Mouse (Mus musculus): Measurements from ENCODE around the gene Atp8a1. TPM values are rescaled to one million over a fixed set of nuclear protein-coding genes. Genes with fewer than 3 reads are reported as not detected.

The Atp8a1 gene
- total RNA-seq, 2 experiments from 2014 or later, result 47.1 to 62.3 TPM

DNA sequence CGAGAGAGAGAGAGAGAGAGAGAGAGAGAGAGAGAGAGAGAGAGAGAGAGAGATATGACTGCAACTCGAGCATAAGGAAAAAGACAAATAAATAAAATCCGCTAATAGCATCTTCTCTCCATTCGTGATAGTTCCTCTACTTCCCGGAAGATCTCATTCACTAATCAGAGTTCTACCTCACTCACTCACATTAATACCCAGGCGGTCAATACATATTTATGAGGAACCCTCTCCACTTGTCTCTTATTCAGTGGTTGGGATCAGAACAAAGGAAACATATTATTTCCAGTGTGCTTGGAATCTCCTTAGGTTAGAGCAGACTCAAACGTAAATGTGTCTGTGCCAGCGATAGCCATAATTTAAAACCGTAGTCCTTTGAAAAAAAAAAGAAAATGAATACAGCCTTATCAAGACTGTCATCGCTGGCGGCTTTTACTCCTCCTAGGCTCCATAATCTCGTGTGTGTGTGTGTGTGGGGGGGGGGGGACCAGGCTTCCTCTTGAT is 1.3 kb upstream of the Atp8a1 start:
- intact Hi-C loops (cut with DNase I), result loop anchor here (5.0 kb wide), 1 partner anchor 71 kb away; no protein-coding TSS in a partner anchor
- Histone ChIP-seq H3K4me3 (peak overlapping the region; percentile 95), H3K27ac (peak overlapping the region; percentile 94)
- no peak for DNase-seq
- no peak for TF ChIP-seq CTCF (IDR thresholded peaks at IDR 0.05)

GRCm38 (mm10) chr5:67846361-67847224 is 641 bp downstream of the Atp8a1 start:
- intact Hi-C loops (cut with DNase I), result loop anchor here (5.0 kb wide), 1 partner anchor 69 kb away; no protein-coding TSS in a partner anchor
- DNase-seq, result peak; percentile 40
- peak; percentile 40 for TF ChIP-seq CTCF (IDR thresholded peaks at IDR 0.05)
- Histone ChIP-seq H3K4me3 (peak overlapping the region; percentile 95), H3K27ac (peak overlapping the region; percentile 94)

- H3K4me3 ChIP-seq, result peak overlapping the region; percentile 95
- TF ChIP-seq CTCF (IDR thresholded peaks at IDR 0.05), result no peak
- H3K27ac ChIP-seq, result peak overlapping the region; percentile 12; the same call in 1 of the 2 replicates
- no peak for DNase-seq
- intact Hi-C loops (cut with DNase I), result loop anchor here (5.0 kb wide), 1 partner anchor 68 kb away; no protein-coding TSS in a partner anchor
These were observed 2.0 kb downstream of the Atp8a1 start for GRCm38 (mm10) chr5:67845190-67845691.

DNA sequence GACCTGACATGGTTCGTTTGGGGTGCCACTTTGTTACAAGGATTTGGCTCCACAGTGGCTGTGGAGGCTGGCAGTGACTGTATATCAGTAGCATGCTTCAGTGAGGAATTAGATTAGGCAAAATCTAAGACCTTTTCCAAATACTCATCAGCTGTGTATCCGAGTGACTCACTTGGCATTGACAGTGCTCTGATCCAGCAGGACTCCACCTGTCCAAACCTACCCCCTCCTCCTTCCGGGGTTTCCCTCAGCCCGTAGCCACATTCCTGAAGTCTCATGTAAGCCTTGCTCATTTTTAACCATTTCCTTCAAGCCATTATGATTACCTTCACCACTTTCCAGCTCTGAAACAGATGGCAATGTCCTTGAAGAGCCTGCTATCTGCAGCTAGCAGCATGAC is 3.2 kb downstream of the Atp8a1 start:
- TF ChIP-seq CTCF (IDR thresholded peaks at IDR 0.05), result no peak
- intact Hi-C loops (cut with DNase I), result no loop called here
- H3K27ac ChIP-seq, result no peak overlapping the region
- H3K4me3 ChIP-seq, result no peak overlapping the region
- no peak for DNase-seq

DNA sequence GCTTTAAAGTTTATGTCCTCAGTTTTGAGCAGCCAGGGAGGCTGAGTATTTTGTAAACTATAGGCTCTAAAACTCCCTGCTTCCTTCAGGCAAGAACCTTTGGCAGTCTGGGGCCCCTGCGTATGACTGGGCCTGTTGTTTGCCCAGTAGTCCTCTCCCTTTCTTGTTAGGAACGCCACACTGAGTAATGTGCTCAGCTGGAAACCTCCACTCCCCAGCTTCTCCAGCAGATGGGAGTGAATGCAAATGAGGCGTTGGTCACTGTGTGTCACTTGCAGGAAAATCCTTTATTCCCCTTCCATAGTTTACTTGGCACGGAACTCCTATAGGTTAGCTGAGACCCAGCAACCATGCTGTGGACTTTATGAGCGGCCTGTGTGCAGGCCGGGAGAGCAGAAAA is 4.9 kb downstream of the Atp8a1 start:
- intact Hi-C loops (cut with DNase I), result no loop called here
- DNase-seq, result no peak
- no peak for TF ChIP-seq CTCF (IDR thresholded peaks at IDR 0.05)
- Histone ChIP-seq H3K27ac (peak overlapping the region; percentile 24; the same call in 1 of the 2 replicates), H3K4me3 (no peak overlapping the region)

DNA sequence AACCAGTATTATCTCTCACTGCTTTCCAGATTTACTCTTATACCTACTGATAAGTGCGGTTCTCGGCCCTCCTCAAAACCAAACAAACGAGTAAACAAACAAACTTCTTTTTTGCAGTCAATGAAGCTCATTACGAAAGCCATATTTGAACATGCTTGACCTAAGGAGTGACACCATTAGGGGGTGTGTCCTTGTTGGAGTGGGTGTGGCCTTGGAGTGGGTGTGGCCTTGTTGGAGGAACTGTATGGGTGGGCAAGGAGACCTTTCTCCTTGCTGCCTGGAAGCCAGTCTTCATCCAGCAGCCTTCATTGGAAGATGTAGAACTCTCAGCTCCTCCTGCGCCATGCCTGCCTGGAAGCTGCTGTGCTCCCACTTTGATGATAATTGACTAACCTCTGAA is 13.4 kb downstream of the Atp8a1 start:
- intact Hi-C loops (cut with DNase I), result no loop called here

GRCm38 (mm10) chr5:67831293-67832147 is 15.7 kb downstream of the Atp8a1 start:
- intact Hi-C loops (cut with DNase I), result no loop called here
- Histone ChIP-seq H3K27ac (no peak overlapping the region), H3K4me3 (no peak overlapping the region)
- no peak for DNase-seq
- TF ChIP-seq CTCF (IDR thresholded peaks at IDR 0.05), result no peak

More for the DNA sequence above, 13.4 kb downstream of the Atp8a1 start:
- TF ChIP-seq CTCF (IDR thresholded peaks at IDR 0.05), result no peak
- DNase-seq, result no peak
- Histone ChIP-seq H3K27ac (no peak overlapping the region), H3K4me3 (no peak overlapping the region)

- Histone ChIP-seq H3K4me3 (no peak overlapping the region), H3K27ac (peak overlapping the region; percentile 76)
- DNase-seq, result peak; percentile 36
- no peak for TF ChIP-seq CTCF (IDR thresholded peaks at IDR 0.05)
- intact Hi-C loops (cut with DNase I), result no loop called here
These were observed 18.9 kb downstream of the Atp8a1 start for GRCm38 (mm10) chr5:67828356-67828755.

DNA sequence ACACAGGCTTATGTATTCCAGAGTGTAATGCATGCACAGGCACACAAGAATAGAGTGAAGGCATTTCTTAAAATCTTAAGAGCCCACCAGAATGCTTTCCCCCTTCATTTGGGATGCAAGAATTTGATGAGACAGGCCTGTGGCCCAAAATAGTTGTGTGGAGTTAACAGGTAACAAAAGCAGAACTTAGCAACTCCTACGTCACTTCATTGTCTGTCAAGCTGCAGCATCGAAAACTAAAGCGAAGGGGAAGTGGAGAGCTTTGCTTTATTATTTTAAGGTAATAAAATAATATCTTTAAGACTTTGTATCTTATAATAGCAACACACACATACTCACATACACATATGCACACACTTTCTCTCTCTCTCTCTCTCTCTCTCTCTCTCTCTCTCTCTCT is 20.3 kb downstream of the Atp8a1 start:
- no peak for DNase-seq
- H3K4me3 ChIP-seq, result no peak overlapping the region
- intact Hi-C loops (cut with DNase I), result no loop called here
- H3K27ac ChIP-seq, result no peak overlapping the region
- no peak for TF ChIP-seq CTCF (IDR thresholded peaks at IDR 0.05)

DNA sequence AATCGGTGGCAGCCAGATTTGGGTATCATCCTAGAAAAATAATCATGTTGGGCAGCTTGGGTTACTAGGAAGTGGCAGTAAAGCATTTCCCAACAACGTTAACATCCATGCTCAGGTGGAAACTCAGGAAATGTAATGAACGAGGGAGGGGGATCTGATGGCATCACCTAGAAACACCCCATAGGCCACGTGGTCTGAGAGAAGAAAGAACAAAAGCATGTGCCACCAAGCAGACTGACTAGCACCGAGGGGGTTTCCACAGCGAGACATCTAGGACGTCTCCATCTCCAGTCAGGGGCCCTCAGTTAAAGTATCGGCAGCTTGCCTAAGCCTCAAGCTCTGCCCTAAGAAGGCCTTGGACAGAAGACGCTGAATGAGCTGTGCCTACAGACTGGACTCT is 21.0 kb downstream of the Atp8a1 start:
- intact Hi-C loops (cut with DNase I), result no loop called here
- Histone ChIP-seq H3K4me3 (no peak overlapping the region), H3K27ac (peak overlapping the region; percentile 0; the same call in 1 of the 2 replicates)
- DNase-seq, result no peak
- no peak for TF ChIP-seq CTCF (IDR thresholded peaks at IDR 0.05)

DNA sequence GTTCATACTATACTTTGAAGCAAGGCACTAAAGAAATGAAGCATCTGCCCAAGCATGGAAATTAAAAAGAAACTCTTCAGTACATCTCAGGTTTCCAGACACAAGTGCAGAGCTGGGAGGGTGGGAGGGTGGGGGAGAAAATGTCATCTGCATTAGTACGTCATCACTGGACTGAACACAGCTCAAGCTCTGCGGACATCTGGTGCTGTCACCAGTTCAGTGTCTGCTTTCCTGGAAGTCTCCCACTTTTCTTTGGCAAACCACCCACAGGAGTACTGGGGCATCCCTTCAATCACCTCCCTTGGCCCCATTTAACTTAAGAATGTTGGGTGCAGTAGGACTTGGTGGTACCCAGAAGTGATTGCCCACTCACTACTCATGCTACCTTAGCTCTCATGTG is 22.6 kb downstream of the Atp8a1 start:
- DNase-seq, result peak; percentile 61
- intact Hi-C loops (cut with DNase I), result no loop called here
- TF ChIP-seq CTCF (IDR thresholded peaks at IDR 0.05), result no peak
- Histone ChIP-seq H3K4me3 (peak overlapping the region; percentile 22; the same call in 1 of the 2 replicates), H3K27ac (peak overlapping the region; percentile 67)

DNA sequence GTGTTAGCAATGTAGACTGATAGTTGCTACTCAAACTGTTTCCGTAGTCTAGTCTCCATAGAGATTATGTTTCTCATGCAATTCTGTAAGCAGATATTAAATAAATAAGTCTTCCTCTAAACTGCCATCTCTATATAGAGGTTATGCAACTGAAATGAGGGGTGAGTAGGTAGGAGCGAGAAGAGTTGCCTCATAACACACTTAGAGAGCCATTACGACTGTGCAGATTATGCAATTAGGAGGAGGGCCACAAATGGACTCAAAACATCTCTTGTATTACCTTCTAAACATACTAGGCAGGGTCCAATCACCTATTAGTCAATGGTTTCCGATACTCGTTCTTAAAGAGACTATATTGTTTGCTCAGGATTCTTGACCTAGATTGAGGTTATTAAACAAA is 23.5 kb downstream of the Atp8a1 start:
- H3K27ac ChIP-seq, result peak overlapping the region; percentile 67
- intact Hi-C loops (cut with DNase I), result no loop called here
- no peak for DNase-seq
- TF ChIP-seq CTCF (IDR thresholded peaks at IDR 0.05), result no peak
- H3K4me3 ChIP-seq, result no peak overlapping the region
